Mouse (Mus musculus) ES-E14 (cell line): ENCODE data around the gene Pkd1.

Experiments
- CHD2 ChIP-seq: IDR thresholded peaks from 2 replicates; pipeline ENCODE4 v1.6.1; 2014; ENCODE audit warnings: mild to moderate bottlenecking, low read depth, low read length, inconsistent platforms
- HCFC1 ChIP-seq: IDR thresholded peaks from 2 replicates; pipeline ENCODE4 v1.6.1; 2012; ENCODE audit warnings: low read length, inconsistent platforms, borderline replicate concordance; ENCODE audit not compliant: insufficient read depth
- MAFK ChIP-seq: IDR thresholded peaks from 2 replicates; pipeline ENCODE4 v1.6.1; 2014; ENCODE audit warnings: mild to moderate bottlenecking, low read depth, low read length, inconsistent platforms; ENCODE audit not compliant: insufficient read depth
- ZC3H11A ChIP-seq: IDR thresholded peaks from 2 replicates; pipeline ENCODE4 v1.6.1; 2012; ENCODE audit warnings: low read depth, mild to moderate bottlenecking, inconsistent platforms, low read length, borderline replicate concordance
- ZNF384 ChIP-seq: IDR thresholded peaks from 2 replicates; pipeline ENCODE4 v1.6.1; 2012; ENCODE audit warnings: low read depth, low read length, inconsistent platforms

DNA sequence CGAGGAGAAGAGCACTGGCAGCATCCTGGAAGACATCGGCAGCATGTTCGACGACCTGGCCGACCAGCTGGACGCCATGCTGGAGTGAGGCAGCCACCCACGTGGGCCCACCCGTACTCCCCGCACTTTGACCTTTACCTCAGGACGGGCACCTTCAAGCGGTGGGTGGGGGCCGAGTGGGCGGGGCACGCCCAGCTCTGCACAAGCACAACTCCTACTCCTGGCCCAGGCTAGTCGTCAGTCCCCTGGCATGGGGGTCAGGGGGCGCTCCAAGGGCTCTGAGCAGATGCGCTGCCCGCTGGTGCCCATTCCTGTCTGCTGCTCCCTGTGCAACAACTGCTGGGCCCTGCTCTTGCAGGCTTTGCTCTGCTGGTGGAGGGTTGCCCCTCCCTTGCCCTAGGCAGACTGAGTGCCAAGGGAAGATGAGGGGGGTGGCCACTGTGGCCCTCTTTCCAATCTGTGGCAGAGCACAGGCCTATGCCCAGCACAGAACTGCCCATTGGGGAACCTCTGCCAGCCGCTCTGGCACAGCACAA is 42.4 kb upstream of the Pkd1 start:
- TF ChIP-seq ZC3H11A (no peak), CHD2 (no peak), HCFC1 (no peak), ZNF384 (no peak), MAFK (no peak)
